In genomic region chr6:99035459-99036375, GRCm38 (mm10) we compare ENCODE assay signal across 25 mouse cellular contexts.
"Had no signal": no experiment of that assay in that cellular context is flagged by ENCODE, and none has a peak within 500 bp of the region (broad histone marks: within the 10 kb centered on the region; RNA-seq: fewer than 3 reads in every experiment).

No protein-coding gene starts in this region.

- H3K4me3 ChIP-seq: layer of hippocampus, adult 2 months; left cerebral cortex, adult 2 months; limb, embryonic 12.5 days; limb, embryonic 15.5 days; liver, embryonic 13.5 days; lung, embryonic 15.5 days; megakaryocyte, embryonic 14.5 days; midbrain, embryonic 10.5 days; midbrain, embryonic 13.5 days; myocyte; neural tube, embryonic 15.5 days; stomach, embryonic 15.5 days had no signal

- H3K36me3 ChIP-seq: limb, embryonic 12.5 days; limb, embryonic 15.5 days; liver, embryonic 13.5 days; lung, embryonic 15.5 days; midbrain, embryonic 10.5 days; midbrain, embryonic 13.5 days; neural tube, embryonic 15.5 days; stomach, embryonic 15.5 days had no signal

- H3K9me3 ChIP-seq: limb, embryonic 15.5 days; liver, embryonic 13.5 days; lung, embryonic 15.5 days; megakaryocyte, embryonic 14.5 days; midbrain, embryonic 10.5 days; midbrain, embryonic 13.5 days; neural tube, embryonic 15.5 days; stomach, embryonic 15.5 days had no signal

- ATAC-seq: midbrain, embryonic 13.5 days; midbrain, embryonic 16.5 days had no signal

- H3K27me3 ChIP-seq: limb, embryonic 15.5 days; liver, embryonic 13.5 days; lung, embryonic 15.5 days; megakaryocyte, embryonic 14.5 days; stomach, embryonic 15.5 days had no signal

- DNase-seq: kidney, adult 2 months; kidney, postnatal 25 days; layer of hippocampus, adult 9-11 months; liver, embryonic 13.5 days; lung, adult 18-20 months; lung, postnatal 10 days; lung, postnatal 36 days; right cerebral cortex, adult 18-20 months; right cerebral cortex, postnatal 14 days; right cerebral cortex, postnatal 4 days; thymus, adult 18-20 months; thymus, postnatal 36 days had no signal

- H3K27ac ChIP-seq: kidney, postnatal 0 days; layer of hippocampus, adult 2 months; left cerebral cortex, adult 2 months; limb, embryonic 12.5 days; limb, embryonic 15.5 days; liver, embryonic 13.5 days; lung, embryonic 15.5 days; midbrain, embryonic 10.5 days; midbrain, embryonic 13.5 days; neural tube, embryonic 15.5 days; stomach, embryonic 15.5 days had no signal

- H3K9ac ChIP-seq: limb, embryonic 12.5 days; limb, embryonic 15.5 days; liver, embryonic 13.5 days; lung, embryonic 15.5 days; midbrain, embryonic 13.5 days; neural tube, embryonic 15.5 days; stomach, embryonic 15.5 days had no signal

- H3K4me2 ChIP-seq: limb, embryonic 12.5 days; limb, embryonic 15.5 days; liver, embryonic 13.5 days; lung, embryonic 15.5 days; midbrain, embryonic 13.5 days; neural tube, embryonic 15.5 days; stomach, embryonic 15.5 days had no signal
